Mouse (Mus musculus): Measurements from ENCODE around the gene Gm6309. TPM values are rescaled to one million over a fixed set of nuclear protein-coding genes. Genes with fewer than 3 reads are reported as not detected.
"Not testable (repeated sequence)": the region's sequence is repeated elsewhere in the genome, so short reads cannot be mapped to it uniquely, and the experiment has no call there.

The Gm6309 gene
- polyA plus RNA-seq (2015; fragmentation: Nextera tagmentation; extraction: Ambion mirVana) = not detected in 2 replicates

GRCm38 (mm10) chr5:146170621-146171020 lies at the start of gene Gm6309:
Gene Gm6309, minus strand, starts transcription at chr5:146170721.
- 65% methylated on average over 2 of the region's 2 CpGs for WGBS (ENCODE audit: insufficient replicate concordance)
- not testable (repeated sequence) for ATAC-seq (ENCODE audit: low read depth)

GRCm38 (mm10) chr5:146205537-146205936 lies 35.0 kb upstream of the Gm6309 start:
- Histone ChIP-seq H3K27ac (ENCODE audit: low read length) (no peak overlapping the region), H3K27me3 (ENCODE audit: control insufficient read depth, insufficient read depth, low read depth, low read length) (no peaks in the 10 kb centered on the region), H3K4me1 (ENCODE audit: control insufficient read depth, low read depth, low read length) (no peaks in the 10 kb centered on the region), H3K4me3 (ENCODE audit: low read depth, low read length) (no peak overlapping the region), H3K9me3 (replicated peaks; ENCODE audit: control insufficient read depth, low read length) (no peaks in the 10 kb centered on the region), H3K36me3 (ENCODE audit: control insufficient read depth, insufficient read depth) (peaks cover 31% of the 10 kb centered on the region), H3K4me2 (ENCODE audit: low read depth, low read length) (no peak overlapping the region), H3K9ac (ENCODE audit: low read depth, low read length) (no peak overlapping the region)
- no peak for ATAC-seq (ENCODE audit: low read depth)
- WGBS (ENCODE audit: insufficient replicate concordance) = 75% methylated on average over 5 of the region's 5 CpGs

More at GRCm38 (mm10) chr5:146170621-146171020, at the start of gene Gm6309:
- H3K4me1 ChIP-seq (ENCODE audit: control insufficient read depth, low read depth, low read length); H3K36me3 ChIP-seq (ENCODE audit: control insufficient read depth, insufficient read depth); H3K9me3 ChIP-seq (replicated peaks; ENCODE audit: control insufficient read depth, low read length); H3K27me3 ChIP-seq (ENCODE audit: control insufficient read depth, insufficient read depth, low read depth, low read length); H3K27ac ChIP-seq (ENCODE audit: low read length); H3K4me3 ChIP-seq (ENCODE audit: low read depth, low read length); H3K4me2 ChIP-seq (ENCODE audit: low read depth, low read length); H3K9ac ChIP-seq (ENCODE audit: low read depth, low read length): not testable (repeated sequence)

- H3K4me3 ChIP-seq (ENCODE audit: low read depth, low read length) = no peak overlapping the region
- no peak overlapping the region for H3K4me2 ChIP-seq (ENCODE audit: low read depth, low read length)
- 29% methylated on average over 2 of the region's 2 CpGs for WGBS (ENCODE audit: insufficient replicate concordance)
- no peak overlapping the region for H3K9ac ChIP-seq (ENCODE audit: low read depth, low read length)
- no peaks in the 10 kb centered on the region for H3K27me3 ChIP-seq (ENCODE audit: control insufficient read depth, insufficient read depth, low read depth, low read length)
- peaks cover 21% of the 10 kb centered on the region for H3K36me3 ChIP-seq (ENCODE audit: control insufficient read depth, insufficient read depth)
- no peaks in the 10 kb centered on the region for H3K4me1 ChIP-seq (ENCODE audit: control insufficient read depth, low read depth, low read length)
- no peak overlapping the region for H3K27ac ChIP-seq (ENCODE audit: low read length)
- no peak for ATAC-seq (ENCODE audit: low read depth)
- no peaks in the 10 kb centered on the region for H3K9me3 ChIP-seq (replicated peaks; ENCODE audit: control insufficient read depth, low read length)
Measured at GRCm38 (mm10) chr5:146203921-146204320, 33.4 kb upstream of the Gm6309 start.

DNA sequence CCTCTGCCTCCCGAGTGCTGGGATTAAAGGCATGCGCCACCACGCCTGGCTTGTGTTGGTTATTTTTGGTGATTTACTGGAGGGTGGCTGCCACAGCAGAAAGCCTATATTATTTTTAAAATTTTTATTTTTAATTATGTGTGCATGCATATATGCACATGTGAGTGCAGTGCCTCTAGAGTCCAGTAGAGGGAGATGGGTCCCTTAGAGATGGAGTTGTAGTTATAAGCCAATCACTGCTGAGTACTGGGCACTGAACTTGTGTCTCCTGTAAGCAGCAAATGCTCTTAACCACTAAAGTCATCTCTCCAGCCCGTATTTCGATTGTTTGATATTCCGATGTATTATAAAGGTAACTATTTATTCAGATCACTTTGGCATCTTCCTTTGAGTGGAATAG lies 30.1 kb upstream of the Gm6309 start:
- no peak for ATAC-seq (ENCODE audit: low read depth)
- no peak overlapping the region for H3K4me2 ChIP-seq (ENCODE audit: low read depth, low read length)
- H3K36me3 ChIP-seq (ENCODE audit: control insufficient read depth, insufficient read depth) = peaks cover 2% of the 10 kb centered on the region
- H3K9me3 ChIP-seq (replicated peaks; ENCODE audit: control insufficient read depth, low read length) = no peaks in the 10 kb centered on the region
- H3K27ac ChIP-seq (ENCODE audit: low read length) = no peak overlapping the region
- no peak overlapping the region for H3K9ac ChIP-seq (ENCODE audit: low read depth, low read length)
- H3K4me1 ChIP-seq (ENCODE audit: control insufficient read depth, low read depth, low read length) = no peaks in the 10 kb centered on the region
- WGBS (ENCODE audit: insufficient replicate concordance) = 86% methylated on average over 6 of the region's 6 CpGs
- H3K4me3 ChIP-seq (ENCODE audit: low read depth, low read length) = no peak overlapping the region
- H3K27me3 ChIP-seq (ENCODE audit: control insufficient read depth, insufficient read depth, low read depth, low read length) = no peaks in the 10 kb centered on the region

DNA sequence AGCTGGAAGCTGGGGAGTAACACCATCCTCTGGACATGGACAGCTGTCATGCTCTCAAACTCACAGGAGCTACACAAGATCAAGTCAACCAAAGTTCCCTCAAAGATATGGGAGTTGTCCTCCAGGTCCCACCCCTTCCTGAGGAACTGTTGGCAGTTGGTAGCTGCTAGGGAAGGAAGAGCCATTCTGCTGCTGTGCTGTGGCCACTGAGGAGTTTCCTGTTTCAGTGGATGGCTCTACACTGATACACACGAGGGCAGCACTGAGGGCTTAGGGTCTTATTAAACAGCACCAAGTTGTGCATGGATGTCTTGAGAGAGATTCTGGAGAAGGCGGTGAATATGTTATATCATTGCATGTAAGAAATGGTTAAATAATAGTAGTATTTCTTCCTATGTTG lies 29.0 kb upstream of the Gm6309 start:
- WGBS (ENCODE audit: insufficient replicate concordance) = 52% methylated on average over 2 of the region's 2 CpGs
- no peaks in the 10 kb centered on the region for H3K4me1 ChIP-seq (ENCODE audit: control insufficient read depth, low read depth, low read length)
- no peak overlapping the region for H3K4me3 ChIP-seq (ENCODE audit: low read depth, low read length)
- no peaks in the 10 kb centered on the region for H3K9me3 ChIP-seq (replicated peaks; ENCODE audit: control insufficient read depth, low read length)
- no peak for ATAC-seq (ENCODE audit: low read depth)
- H3K27ac ChIP-seq (ENCODE audit: low read length) = no peak overlapping the region
- H3K4me2 ChIP-seq (ENCODE audit: low read depth, low read length) = no peak overlapping the region
- H3K36me3 ChIP-seq (ENCODE audit: control insufficient read depth, insufficient read depth) = peaks cover 2% of the 10 kb centered on the region
- no peaks in the 10 kb centered on the region for H3K27me3 ChIP-seq (ENCODE audit: control insufficient read depth, insufficient read depth, low read depth, low read length)
- H3K9ac ChIP-seq (ENCODE audit: low read depth, low read length) = no peak overlapping the region

GRCm38 (mm10) chr5:146199073-146199472 lies 28.6 kb upstream of the Gm6309 start:
- ATAC-seq (ENCODE audit: low read depth) = no peak
- H3K9me3 ChIP-seq (replicated peaks; ENCODE audit: control insufficient read depth, low read length) = no peaks in the 10 kb centered on the region
- H3K9ac ChIP-seq (ENCODE audit: low read depth, low read length) = no peak overlapping the region
- peaks cover 2% of the 10 kb centered on the region for H3K36me3 ChIP-seq (ENCODE audit: control insufficient read depth, insufficient read depth)
- H3K27ac ChIP-seq (ENCODE audit: low read length) = no peak overlapping the region
- H3K27me3 ChIP-seq (ENCODE audit: control insufficient read depth, insufficient read depth, low read depth, low read length) = no peaks in the 10 kb centered on the region
- no peak overlapping the region for H3K4me2 ChIP-seq (ENCODE audit: low read depth, low read length)
- no peaks in the 10 kb centered on the region for H3K4me1 ChIP-seq (ENCODE audit: control insufficient read depth, low read depth, low read length)
- H3K4me3 ChIP-seq (ENCODE audit: low read depth, low read length) = no peak overlapping the region

- Histone ChIP-seq H3K9me3 (replicated peaks; ENCODE audit: control insufficient read depth, low read length) (no peaks in the 10 kb centered on the region), H3K4me1 (ENCODE audit: control insufficient read depth, low read depth, low read length) (no peaks in the 10 kb centered on the region), H3K36me3 (ENCODE audit: control insufficient read depth, insufficient read depth) (no peaks in the 10 kb centered on the region), H3K27me3 (ENCODE audit: control insufficient read depth, insufficient read depth, low read depth, low read length) (no peaks in the 10 kb centered on the region), H3K9ac (ENCODE audit: low read depth, low read length) (no peak overlapping the region), H3K4me3 (ENCODE audit: low read depth, low read length) (no peak overlapping the region), H3K4me2 (ENCODE audit: low read depth, low read length) (no peak overlapping the region), H3K27ac (ENCODE audit: low read length) (no peak overlapping the region)
- WGBS (ENCODE audit: insufficient replicate concordance) = 61% methylated on average over 8 of the region's 8 CpGs
- ATAC-seq (ENCODE audit: low read depth) = no peak
Measured at GRCm38 (mm10) chr5:146193360-146193759, 22.8 kb upstream of the Gm6309 start.

DNA sequence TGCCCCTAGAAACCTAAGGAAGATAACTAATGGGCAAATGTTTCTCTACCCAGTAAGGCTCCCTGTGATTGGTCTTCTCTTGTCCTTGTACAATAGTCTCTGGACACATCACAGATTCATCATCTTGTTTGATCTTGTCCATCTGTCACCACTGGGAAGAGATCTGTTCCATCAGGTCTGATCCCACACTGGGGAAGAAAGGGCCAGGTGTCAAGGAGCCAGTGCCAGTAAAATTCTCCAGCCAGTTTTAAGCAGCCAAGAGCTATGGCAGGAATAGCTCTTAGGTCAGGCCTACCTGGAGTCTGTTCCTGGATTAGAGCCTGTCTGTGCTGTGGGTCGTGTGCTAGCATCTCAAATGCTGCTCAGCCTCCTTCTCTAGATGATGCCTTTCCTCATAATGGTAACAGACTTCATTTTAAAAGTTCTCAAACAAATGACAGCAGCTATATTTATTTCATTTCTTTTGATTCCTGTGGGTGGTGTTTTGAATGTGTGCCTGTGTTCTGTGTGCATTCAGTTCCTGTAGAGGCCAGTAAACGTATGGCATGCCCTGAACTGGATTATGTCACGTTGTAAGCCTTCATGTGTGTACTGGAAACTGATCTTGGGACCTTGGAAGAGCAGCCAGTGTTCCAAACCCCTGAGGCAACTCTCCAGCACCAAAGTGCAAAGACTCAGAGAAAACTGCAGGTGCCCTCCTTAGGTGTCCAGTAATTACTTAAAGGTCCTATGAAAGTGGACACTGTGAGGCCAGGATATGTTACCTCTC lies 20.2 kb upstream of the Gm6309 start:
- 34% methylated on average over 3 of the region's 3 CpGs for WGBS (ENCODE audit: insufficient replicate concordance)
- Histone ChIP-seq H3K4me3 (ENCODE audit: low read depth, low read length) (no peak overlapping the region), H3K9ac (ENCODE audit: low read depth, low read length) (no peak overlapping the region), H3K27ac (ENCODE audit: low read length) (no peak overlapping the region), H3K27me3 (ENCODE audit: control insufficient read depth, insufficient read depth, low read depth, low read length) (no peaks in the 10 kb centered on the region), H3K9me3 (replicated peaks; ENCODE audit: control insufficient read depth, low read length) (no peaks in the 10 kb centered on the region), H3K36me3 (ENCODE audit: control insufficient read depth, insufficient read depth) (no peaks in the 10 kb centered on the region), H3K4me2 (ENCODE audit: low read depth, low read length) (no peak overlapping the region), H3K4me1 (ENCODE audit: control insufficient read depth, low read depth, low read length) (no peaks in the 10 kb centered on the region)
- ATAC-seq (ENCODE audit: low read depth) = no peak

DNA sequence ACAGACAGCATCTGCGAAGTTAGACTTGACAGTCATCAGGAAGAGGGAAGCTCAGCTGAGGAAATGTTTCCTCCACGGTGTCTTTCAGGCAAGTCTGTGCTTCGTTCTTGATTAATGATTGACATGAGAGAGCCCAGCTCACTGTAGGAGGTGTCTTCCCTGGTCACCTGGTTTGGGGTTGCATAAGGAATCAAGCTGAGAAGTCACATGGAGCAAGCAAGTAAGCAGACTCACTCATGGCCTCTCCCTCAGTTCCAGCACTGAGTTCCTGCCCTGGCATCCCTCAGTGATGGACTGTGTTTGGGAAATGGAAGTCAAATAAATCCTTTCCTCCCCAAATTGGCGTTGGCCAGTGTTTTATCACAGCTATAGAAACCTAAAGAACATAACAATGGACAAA lies 19.6 kb upstream of the Gm6309 start:
- H3K27me3 ChIP-seq (ENCODE audit: control insufficient read depth, insufficient read depth, low read depth, low read length) = no peaks in the 10 kb centered on the region
- peak; percentile 45 for ATAC-seq (ENCODE audit: low read depth)
- no peak overlapping the region for H3K4me3 ChIP-seq (ENCODE audit: low read depth, low read length)
- H3K9me3 ChIP-seq (replicated peaks; ENCODE audit: control insufficient read depth, low read length) = no peaks in the 10 kb centered on the region
- no peak overlapping the region for H3K27ac ChIP-seq (ENCODE audit: low read length)
- H3K36me3 ChIP-seq (ENCODE audit: control insufficient read depth, insufficient read depth) = no peaks in the 10 kb centered on the region
- no peak overlapping the region for H3K9ac ChIP-seq (ENCODE audit: low read depth, low read length)
- WGBS (ENCODE audit: insufficient replicate concordance) = 27% methylated on average over 4 of the region's 4 CpGs
- no peaks in the 10 kb centered on the region for H3K4me1 ChIP-seq (ENCODE audit: control insufficient read depth, low read depth, low read length)
- no peak overlapping the region for H3K4me2 ChIP-seq (ENCODE audit: low read depth, low read length)

All from liver, embryonic 16.5 days (tissue).